29 mouse cellular contexts compared by ENCODE assay signal in genomic region chr4:132216602-132217001, GRCm38 (mm10).
"Had no signal": no experiment of that assay in that cellular context is flagged by ENCODE, and none has a peak within 500 bp of the region (broad histone marks: within the 10 kb centered on the region; RNA-seq: fewer than 3 reads in every experiment).

No protein-coding gene starts in this region.

- H3K9me3 ChIP-seq: limb, embryonic 10.5 days; limb, embryonic 12.5 days; limb, embryonic 13.5 days; limb, embryonic 15.5 days; liver, embryonic 12.5 days; liver, embryonic 13.5 days; liver, embryonic 15.5 days; lung, embryonic 15.5 days; megakaryocyte, embryonic 14.5 days; midbrain, embryonic 10.5 days; midbrain, embryonic 12.5 days; midbrain, embryonic 13.5 days; midbrain, embryonic 15.5 days had no signal

- H3K9ac ChIP-seq: limb, embryonic 12.5 days; limb, embryonic 13.5 days; limb, embryonic 15.5 days; liver, embryonic 12.5 days; liver, embryonic 13.5 days; liver, embryonic 14.5 days; liver, embryonic 15.5 days; liver, postnatal 0 days; lung, embryonic 14.5 days; lung, embryonic 15.5 days; midbrain, embryonic 12.5 days; midbrain, embryonic 13.5 days; midbrain, embryonic 15.5 days had no signal

- DNase-seq: left cerebral cortex, postnatal 4 days; liver; liver, embryonic 13.5 days; liver, postnatal 0 days; lung, adult 18-20 months; lung, adult 2 months; lung, embryonic 14.5 days; lung, postnatal 14 days; lung, postnatal 36 days; lung, postnatal 4 days; midbrain, embryonic 14.5 days had no signal

- ATAC-seq: liver, embryonic 12.5 days; liver, postnatal 0 days; midbrain, embryonic 13.5 days; midbrain, embryonic 15.5 days; midbrain, embryonic 16.5 days had no signal

- H3K4me3 ChIP-seq: left cerebral cortex, adult 2 months; limb, embryonic 10.5 days; limb, embryonic 12.5 days; limb, embryonic 13.5 days; limb, embryonic 15.5 days; liver, embryonic 12.5 days; liver, embryonic 13.5 days; liver, embryonic 15.5 days; lung, embryonic 15.5 days; megakaryocyte, embryonic 14.5 days; midbrain, embryonic 10.5 days; midbrain, embryonic 12.5 days; midbrain, embryonic 13.5 days; midbrain, embryonic 15.5 days; myocyte had no signal

- H3K36me3 ChIP-seq: limb, embryonic 10.5 days; limb, embryonic 13.5 days; limb, embryonic 15.5 days; liver, embryonic 12.5 days; liver, embryonic 13.5 days; liver, embryonic 15.5 days; lung, embryonic 15.5 days; midbrain, embryonic 10.5 days; midbrain, embryonic 15.5 days had no signal

- H3K27ac ChIP-seq: left cerebral cortex, adult 2 months; limb, embryonic 10.5 days; limb, embryonic 12.5 days; limb, embryonic 13.5 days; limb, embryonic 15.5 days; liver, embryonic 12.5 days; liver, embryonic 13.5 days; liver, embryonic 14.5 days; liver, embryonic 15.5 days; lung, embryonic 15.5 days; midbrain, embryonic 10.5 days; midbrain, embryonic 12.5 days; midbrain, embryonic 13.5 days; midbrain, embryonic 15.5 days had no signal

- H3K27me3 ChIP-seq: limb, embryonic 12.5 days; limb, embryonic 13.5 days; limb, embryonic 15.5 days; liver, embryonic 12.5 days; liver, embryonic 13.5 days; liver, embryonic 15.5 days; lung, embryonic 15.5 days; megakaryocyte, embryonic 14.5 days; midbrain, embryonic 12.5 days; midbrain, embryonic 13.5 days; midbrain, embryonic 15.5 days had no signal

- H3K4me2 ChIP-seq: limb, embryonic 12.5 days; limb, embryonic 13.5 days; limb, embryonic 15.5 days; liver, embryonic 11.5 days; liver, embryonic 12.5 days; liver, embryonic 13.5 days; liver, embryonic 15.5 days; lung, embryonic 14.5 days; lung, embryonic 15.5 days; midbrain, embryonic 11.5 days; midbrain, embryonic 12.5 days; midbrain, embryonic 13.5 days; midbrain, embryonic 15.5 days had no signal

- H3K4me1 ChIP-seq: limb, embryonic 12.5 days; midbrain, embryonic 12.5 days had no signal
